In the genomic region with DNA sequence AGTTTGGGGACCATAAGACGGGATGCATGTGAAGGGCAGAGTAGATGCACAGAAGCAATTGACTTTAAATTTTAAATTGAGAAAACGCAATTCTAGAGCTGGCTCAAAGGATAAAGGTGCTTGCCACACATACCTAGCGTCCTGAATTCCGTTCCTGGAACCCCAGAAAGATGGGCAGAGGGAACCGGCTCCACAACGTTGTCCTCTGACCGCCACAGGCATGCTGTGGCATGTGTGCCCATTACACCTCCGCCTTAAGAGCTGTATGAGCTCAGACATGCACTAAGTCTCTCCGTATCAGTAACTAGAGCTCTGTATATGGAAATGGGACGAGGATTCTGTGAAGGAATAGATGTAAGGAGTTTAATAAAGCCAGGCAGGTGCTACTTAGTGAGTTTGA, we compare ENCODE assay signal across 11 mouse cellular contexts. TPM values are rescaled to one million over a fixed set of nuclear protein-coding genes. Genes with fewer than 3 reads are reported as not detected.
DNase-seq lines count a peak whose midpoint lies in the region; ATAC-seq and TF ChIP-seq lines count a peak whose summit lies in the region.
"Had no signal": no experiment of that assay in that cellular context is flagged by ENCODE, and none has a peak within 500 bp of the region (broad histone marks: within the 10 kb centered on the region; RNA-seq: fewer than 3 reads in every experiment).

No protein-coding gene starts in this region.

- no peak for TF ChIP-seq EP300 in heart, adult 2 months (IDR thresholded peaks at IDR 0.05; ENCODE audit: insufficient read depth, low read depth, low read length)
- TF ChIP-seq EP300 in liver, postnatal 0 days (IDR thresholded peaks at IDR 0.05; ENCODE audit: low read depth), result no peak

- no peak for TF ChIP-seq POLR2A in heart, adult 2 months (IDR thresholded peaks at IDR 0.05; ENCODE audit: insufficient read depth, low read depth, low read length)
- no peak for TF ChIP-seq POLR2A in myocyte (IDR thresholded peaks at IDR 0.05; ENCODE audit: insufficient read length, low read depth)

- ATAC-seq in heart, embryonic 11.5 days (replicated peaks; ENCODE audit: insufficient number of reproducible peaks, low FRiP score, low TSS enrichment), result no peak
- no peak for ATAC-seq in liver, embryonic 12.5 days
- ATAC-seq in liver, postnatal 0 days, result no peak
- ATAC-seq in embryonic facial prominence, embryonic 15.5 days (ENCODE audit: insufficient number of reproducible peaks, low FRiP score, low TSS enrichment, low read depth), result no peak

- WGBS in heart, adult 2 months, result 88% methylated on average over 10 of the region's 10 CpGs
- WGBS in heart, embryonic 11.5 days (ENCODE audit: insufficient replicate concordance), result 86% methylated on average over 10 of the region's 10 CpGs
- 90% methylated on average over 10 of the region's 10 CpGs for WGBS in liver, embryonic 12.5 days (ENCODE audit: insufficient replicate concordance)
- 91% methylated on average over 10 of the region's 10 CpGs for WGBS in liver, postnatal 0 days (ENCODE audit: insufficient replicate concordance)
- 72% methylated on average over 10 of the region's 10 CpGs for WGBS in embryonic facial prominence, embryonic 15.5 days

- DNase-seq in heart, adult 2 months, result no peak
- DNase-seq in liver, postnatal 0 days, result no peak
- no peak for DNase-seq in cerebellum, adult 8-10 months
- DNase-seq in heart, postnatal 25 days (ENCODE audit: low spot score), result no peak

- H3K27me3 ChIP-seq in heart, adult 2 months (ENCODE audit: control insufficient read depth, insufficient read depth, low read length), result no peaks in the 10 kb centered on the region
- no peaks in the 10 kb centered on the region for H3K27me3 ChIP-seq in heart, embryonic 11.5 days (ENCODE audit: control insufficient read depth, insufficient read depth, low read length)
- no peaks in the 10 kb centered on the region for H3K27me3 ChIP-seq in liver, embryonic 12.5 days (replicated peaks)
- no peaks in the 10 kb centered on the region for H3K27me3 ChIP-seq in liver, postnatal 0 days (ENCODE audit: insufficient read depth, low read length)
- H3K27me3 ChIP-seq in embryonic facial prominence, embryonic 15.5 days, result no peaks in the 10 kb centered on the region
- H3K27me3 ChIP-seq in myocyte (ENCODE audit: control insufficient read depth, insufficient read depth, insufficient read length), result no peaks in the 10 kb centered on the region

- no peak for TF ChIP-seq CTCF in heart, adult 2 months (IDR thresholded peaks at IDR 0.05)
- no peak for TF ChIP-seq CTCF in liver, postnatal 0 days (IDR thresholded peaks at IDR 0.05; ENCODE audit: low read depth)

- no peak overlapping the region for H3K4me2 ChIP-seq in heart, embryonic 11.5 days
- H3K4me2 ChIP-seq in liver, embryonic 12.5 days, result no peak overlapping the region; the same call in 1 of the 2 replicates
- no peak overlapping the region for H3K4me2 ChIP-seq in liver, postnatal 0 days (ENCODE audit: low read depth, low read length)
- no peak overlapping the region; the same call in 1 of the 2 replicates for H3K4me2 ChIP-seq in embryonic facial prominence, embryonic 15.5 days (replicated peaks)
- H3K4me2 ChIP-seq in myocyte (ENCODE audit: low read depth), result peak overlapping the region; percentile 29

- intact Hi-C loops in heart, adult 2 months (cut with DNase I), result loop anchor here (5.0 kb wide), 1 partner anchor 143 kb away; a partner anchor contains a TSS
- intact Hi-C loops in heart, postnatal 25 days (cut with DNase I), result loop anchor here (2.0 to 10.0 kb wide), 2 partner anchors 144 to 300 kb away; no protein-coding TSS in a partner anchor

- H3K4me3 ChIP-seq in heart, adult 2 months, result no peak overlapping the region
- no peak overlapping the region for H3K4me3 ChIP-seq in heart, embryonic 11.5 days (ENCODE audit: low read depth, low read length)
- H3K4me3 ChIP-seq in liver, embryonic 12.5 days, result no peak overlapping the region
- H3K4me3 ChIP-seq in liver, postnatal 0 days (ENCODE audit: low read depth, low read length), result no peak overlapping the region
- H3K4me3 ChIP-seq in embryonic facial prominence, embryonic 15.5 days (replicated peaks), result no peak overlapping the region
- H3K4me3 ChIP-seq in myocyte, result no peak overlapping the region

- H3ac ChIP-seq in myocyte (ENCODE audit: control insufficient read depth, insufficient read length), result no peak overlapping the region

- H3K9ac ChIP-seq in heart, adult 2 months (ENCODE audit: low read depth, low read length), result no peak overlapping the region
- H3K9ac ChIP-seq in heart, embryonic 11.5 days (ENCODE audit: low read depth, low read length), result no peak overlapping the region
- no peak overlapping the region for H3K9ac ChIP-seq in liver, embryonic 12.5 days
- H3K9ac ChIP-seq in liver, postnatal 0 days (replicated peaks), result no peak overlapping the region
- H3K9ac ChIP-seq in embryonic facial prominence, embryonic 15.5 days, result no peak overlapping the region

- H3K36me3 ChIP-seq in heart, adult 2 months (ENCODE audit: control insufficient read depth, insufficient read depth, low read length), result no peaks in the 10 kb centered on the region
- no peaks in the 10 kb centered on the region for H3K36me3 ChIP-seq in heart, embryonic 11.5 days (ENCODE audit: control insufficient read depth, insufficient read depth, low read length)
- peaks cover 29% of the 10 kb centered on the region for H3K36me3 ChIP-seq in liver, embryonic 12.5 days
- H3K36me3 ChIP-seq in liver, postnatal 0 days (replicated peaks; ENCODE audit: insufficient read depth, low read length), result peaks cover 8% of the 10 kb centered on the region
- peaks cover 7% of the 10 kb centered on the region; the same call in 1 of the 2 replicates for H3K36me3 ChIP-seq in embryonic facial prominence, embryonic 15.5 days
- no peaks in the 10 kb centered on the region for H3K36me3 ChIP-seq in myocyte (ENCODE audit: control insufficient read depth, insufficient read depth)
- H3K36me3 ChIP-seq: midbrain, embryonic 12.5 days; neural tube, embryonic 12.5 days had no signal

- H3K79me2 ChIP-seq in heart, adult 2 months (replicated peaks; ENCODE audit: control insufficient read depth, insufficient read depth, low read length), result no peaks in the 10 kb centered on the region
- no peaks in the 10 kb centered on the region for H3K79me2 ChIP-seq in myocyte (ENCODE audit: control insufficient read depth, insufficient read depth)

- H3K9me3 ChIP-seq in heart, embryonic 11.5 days (replicated peaks; ENCODE audit: control insufficient read depth, low read length), result no peaks in the 10 kb centered on the region
- H3K9me3 ChIP-seq in liver, embryonic 12.5 days (replicated peaks), result no peaks in the 10 kb centered on the region
- H3K9me3 ChIP-seq in liver, postnatal 0 days (ENCODE audit: low read length), result no peaks in the 10 kb centered on the region
- no peaks in the 10 kb centered on the region for H3K9me3 ChIP-seq in embryonic facial prominence, embryonic 15.5 days (replicated peaks)
- H3K9me3 ChIP-seq: midbrain, embryonic 12.5 days; neural tube, embryonic 12.5 days had no signal

- H3K4me1 ChIP-seq in heart, adult 2 months (ENCODE audit: control insufficient read depth, insufficient read depth, low read length), result peaks cover 4% of the 10 kb centered on the region
- H3K4me1 ChIP-seq in heart, embryonic 11.5 days (ENCODE audit: control insufficient read depth, insufficient read depth, low read length), result peaks cover 15% of the 10 kb centered on the region
- H3K4me1 ChIP-seq in liver, embryonic 12.5 days, result peaks cover 44% of the 10 kb centered on the region
- H3K4me1 ChIP-seq in liver, postnatal 0 days (ENCODE audit: insufficient read depth), result peaks cover 14% of the 10 kb centered on the region
- peaks cover 34% of the 10 kb centered on the region for H3K4me1 ChIP-seq in embryonic facial prominence, embryonic 15.5 days

- peak overlapping the region; percentile 82; the same call in 1 of the 2 replicates for H3K27ac ChIP-seq in heart, adult 2 months
- H3K27ac ChIP-seq in heart, embryonic 11.5 days (ENCODE audit: low read depth, low read length), result no peak overlapping the region
- H3K27ac ChIP-seq in liver, embryonic 12.5 days, result peak overlapping the region; percentile 55
- H3K27ac ChIP-seq in liver, postnatal 0 days (ENCODE audit: low read depth), result no peak overlapping the region
- peak overlapping the region; percentile 91 for H3K27ac ChIP-seq in embryonic facial prominence, embryonic 15.5 days (replicated peaks)
- H3K27ac ChIP-seq: macrophage had no signal

TF ChIP-seq in myocyte, 11 proteins besides CTCF, POLR2A, EP300 and RAD21:
- TF ChIP-seq REST (IDR thresholded peaks at IDR 0.05; ENCODE audit: insufficient read depth, insufficient read length) (no peak), E2F4 (IDR thresholded peaks at IDR 0.05; ENCODE audit: insufficient read depth) (no peak)
TF ChIP-seq in myocyte: peak in this region for 0.

RNA-seq across cellular contexts. Expression of a gene that starts 7.9 kb away (rescaled TPM):
- total RNA-seq in heart, adult 2 months (2021), result 10 to 100 TPM; 31.5 to 35.9 TPM
- 31.2 and 33.0 TPM in 2 replicates for polyA plus RNA-seq in heart, adult 2 months (2012; rRNA removed)
- 1.8 and 2.0 TPM in 2 replicates for polyA plus RNA-seq in heart, embryonic 11.5 days (2014; fragmentation: Nextera tagmentation; extraction: Ambion mirVana)
- 2.0 and 2.1 TPM in 2 replicates for polyA plus RNA-seq in liver, embryonic 12.5 days (2016; fragmentation: Nextera tagmentation; extraction: Ambion mirVana)
- 0.66 and 0.73 TPM in 2 replicates for polyA plus RNA-seq in liver, postnatal 0 days (2015; fragmentation: Nextera tagmentation; extraction: Ambion mirVana)
- 3.2 and 4.0 TPM in 2 replicates for polyA plus RNA-seq in embryonic facial prominence, embryonic 15.5 days (2015; fragmentation: Nextera tagmentation; extraction: Ambion mirVana)
- polyA plus RNA-seq in myocyte (2012; fragmentation: generic; extraction: Trizol), result 32.6 TPM
- total RNA-seq in heart, postnatal 25 days (2021), result 10 to 100 TPM; 40.4 to 40.6 TPM

RNA-seq across cellular contexts. Expression of a gene that starts 17.0 kb away (rescaled TPM):
- total RNA-seq in heart, adult 2 months (2021), result 1 to 10 TPM; 2.9 to 4.5 TPM
- 3.4 and 4.0 TPM in 2 replicates for polyA plus RNA-seq in heart, adult 2 months (2012; rRNA removed)
- polyA plus RNA-seq in heart, embryonic 11.5 days (2014; fragmentation: Nextera tagmentation; extraction: Ambion mirVana), result 2.6 and 2.8 TPM in 2 replicates
- 21.6 and 25.2 TPM in 2 replicates for polyA plus RNA-seq in liver, embryonic 12.5 days (2016; fragmentation: Nextera tagmentation; extraction: Ambion mirVana)
- 8.3 and 9.0 TPM in 2 replicates for polyA plus RNA-seq in liver, postnatal 0 days (2015; fragmentation: Nextera tagmentation; extraction: Ambion mirVana)
- 18.4 and 19.8 TPM in 2 replicates for polyA plus RNA-seq in embryonic facial prominence, embryonic 15.5 days (2015; fragmentation: Nextera tagmentation; extraction: Ambion mirVana)
- polyA plus RNA-seq in myocyte (2012; fragmentation: generic; extraction: Trizol), result 3.4 TPM
- total RNA-seq in heart, postnatal 25 days (2021), result 1 to 10 TPM; 2.4 to 2.8 TPM

RNA-seq across cellular contexts. Expression of a gene that starts 47.7 kb away (rescaled TPM):
- 10 to 100 TPM; 12.4 to 12.5 TPM for total RNA-seq in heart, adult 2 months (2021)
- polyA plus RNA-seq in heart, adult 2 months (2012; rRNA removed), result 22.9 and 30.8 TPM in 2 replicates
- 19.5 and 21.0 TPM in 2 replicates for polyA plus RNA-seq in heart, embryonic 11.5 days (2014; fragmentation: Nextera tagmentation; extraction: Ambion mirVana)
- polyA plus RNA-seq in liver, embryonic 12.5 days (2016; fragmentation: Nextera tagmentation; extraction: Ambion mirVana), result 11.1 TPM in 2 replicates
- 6.1 and 6.2 TPM in 2 replicates for polyA plus RNA-seq in liver, postnatal 0 days (2015; fragmentation: Nextera tagmentation; extraction: Ambion mirVana)
- 43.0 and 44.7 TPM in 2 replicates for polyA plus RNA-seq in embryonic facial prominence, embryonic 15.5 days (2015; fragmentation: Nextera tagmentation; extraction: Ambion mirVana)
- 32.8 TPM for polyA plus RNA-seq in myocyte (2012; fragmentation: generic; extraction: Trizol)
- total RNA-seq in heart, postnatal 25 days (2021), result 10 to 100 TPM; 11.5 to 12.4 TPM

Comparison
In these comparisons a context has a peak if more than half of its experiments do, and no peak if none do; other contexts are left out.
1. H3K27ac ChIP-seq: peak in heart, adult 2 months (single experiment), liver, embryonic 12.5 days (single experiment) and embryonic facial prominence, embryonic 15.5 days (single experiment); none in heart, embryonic 11.5 days (single experiment) and liver, postnatal 0 days (single experiment).